Mouse (Mus musculus): Measurements from ENCODE around the gene Dgki. TPM values are rescaled to one million over a fixed set of nuclear protein-coding genes. Genes with fewer than 3 reads are reported as not detected.

Gene Dgki
- polyA plus RNA-seq, 2 experiments, result 0.02 TPM; not detected in 1

DNA sequence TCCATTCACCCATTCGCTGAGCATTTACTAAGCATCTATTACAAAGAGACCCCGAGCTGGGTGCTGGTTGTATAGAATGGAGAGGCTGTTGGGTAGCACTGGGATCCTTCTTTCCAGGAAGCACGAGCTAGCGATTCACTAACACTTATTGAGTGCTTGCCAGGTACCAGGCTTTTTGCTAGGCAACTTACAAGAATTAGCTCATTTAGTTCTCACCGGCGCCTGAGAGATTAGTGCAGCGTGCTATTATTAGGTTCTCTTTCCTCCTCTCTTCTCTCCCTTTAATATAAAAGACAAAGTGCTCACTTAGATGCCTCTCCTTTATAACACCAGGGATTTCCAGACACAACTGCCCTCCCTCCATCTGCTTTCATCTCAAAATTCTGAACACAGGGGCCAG lies 54.2 kb downstream of the Dgki start:
- no peak for DNase-seq (ENCODE audit: low read depth in 3 of 3, low spot score in 3 of 3)
- H3K4me1 ChIP-seq (replicated peaks; ENCODE audit: control insufficient read depth in 2 of 2, insufficient read depth in 2 of 2, low read length in 1 of 2), result no peaks in the 10 kb centered on the region
- H3K4me3 ChIP-seq (ENCODE audit: insufficient read depth in 1 of 2, low read depth in 2 of 2, low read length in 2 of 2), result no peak overlapping the region
- 65% methylated on average over 7 of the region's 7 CpGs for WGBS (ENCODE audit: insufficient replicate concordance)
- no peak for ATAC-seq (ENCODE audit: insufficient read depth)
- TF ChIP-seq CTCF (IDR thresholded peaks at IDR 0.05; ENCODE audit: low read depth), result no peak
- TF ChIP-seq EP300 (IDR thresholded peaks at IDR 0.05; ENCODE audit: low read depth), result no peak
- no peak overlapping the region for H3K9ac ChIP-seq (replicated peaks)
- no peaks in the 10 kb centered on the region for H3K36me3 ChIP-seq (replicated peaks; ENCODE audit: control insufficient read depth, insufficient read depth, low read depth)
- H3K9me3 ChIP-seq (ENCODE audit: control insufficient read depth, low read length), result no peaks in the 10 kb centered on the region
- no peaks in the 10 kb centered on the region for H3K27me3 ChIP-seq (ENCODE audit: control insufficient read depth, insufficient read depth, low read length)
- no peak overlapping the region for H3K27ac ChIP-seq
- H3K4me2 ChIP-seq (ENCODE audit: low read depth), result no peak overlapping the region

DNA sequence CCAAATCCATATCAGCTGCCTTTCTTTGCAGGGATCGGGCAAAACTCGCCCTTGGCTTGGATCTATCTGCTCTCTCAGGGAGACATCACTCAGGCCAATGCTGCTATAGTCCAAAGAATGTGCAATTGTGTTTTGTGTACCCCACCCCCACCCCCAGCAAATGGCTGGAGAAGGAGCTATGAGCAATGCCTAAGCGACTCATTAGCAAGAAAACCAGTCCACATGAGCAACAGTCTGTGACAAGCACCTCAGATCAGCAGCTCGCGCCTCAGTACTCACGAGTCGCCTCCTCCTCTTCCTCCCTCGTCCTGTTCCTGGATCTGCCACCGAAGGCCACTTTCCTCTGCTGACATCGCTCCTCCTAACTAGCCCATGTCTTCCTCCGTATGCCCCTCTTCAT lies 55.9 kb downstream of the Dgki start:
- no peaks in the 10 kb centered on the region for H3K9me3 ChIP-seq (ENCODE audit: control insufficient read depth, low read length)
- DNase-seq (ENCODE audit: low read depth in 3 of 3, low spot score in 3 of 3), result no peak
- TF ChIP-seq CTCF (IDR thresholded peaks at IDR 0.05; ENCODE audit: low read depth) (no peak), EP300 (IDR thresholded peaks at IDR 0.05; ENCODE audit: low read depth) (no peak)
- no peaks in the 10 kb centered on the region for H3K27me3 ChIP-seq (ENCODE audit: control insufficient read depth, insufficient read depth, low read length)
- ATAC-seq (ENCODE audit: insufficient read depth), result no peak
- no peaks in the 10 kb centered on the region for H3K4me1 ChIP-seq (replicated peaks; ENCODE audit: control insufficient read depth in 2 of 2, insufficient read depth in 2 of 2, low read length in 1 of 2)
- no peak overlapping the region for H3K27ac ChIP-seq
- H3K36me3 ChIP-seq (replicated peaks; ENCODE audit: control insufficient read depth, insufficient read depth, low read depth), result no peaks in the 10 kb centered on the region
- WGBS (ENCODE audit: insufficient replicate concordance), result 65% methylated on average over 11 of the region's 11 CpGs
- no peak overlapping the region for H3K9ac ChIP-seq (replicated peaks)
- H3K4me3 ChIP-seq (ENCODE audit: insufficient read depth in 1 of 2, low read depth in 2 of 2, low read length in 2 of 2), result no peak overlapping the region
- H3K4me2 ChIP-seq (ENCODE audit: low read depth), result no peak overlapping the region

DNA sequence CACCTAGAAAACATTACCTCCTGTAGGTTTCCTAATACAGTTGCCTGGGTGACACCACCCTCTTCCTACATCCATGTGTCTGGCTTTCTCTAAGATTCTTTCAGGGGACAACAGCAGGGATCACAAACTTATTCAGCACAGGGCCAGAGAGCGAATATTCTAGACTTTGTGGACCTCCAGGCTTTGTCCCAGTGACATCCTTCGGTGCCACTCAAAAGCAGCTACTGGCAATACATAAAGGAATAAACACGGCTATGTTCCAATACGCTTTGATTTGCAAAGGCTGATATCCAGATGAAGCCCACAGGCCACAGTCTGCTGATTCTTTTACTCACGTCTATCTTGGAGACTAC lies 57.2 kb downstream of the Dgki start:
- ATAC-seq (ENCODE audit: insufficient read depth), result no peak
- WGBS (ENCODE audit: insufficient replicate concordance), result 60% methylated on average over 5 of the region's 5 CpGs
- no peak overlapping the region for H3K9ac ChIP-seq (replicated peaks)

DNA sequence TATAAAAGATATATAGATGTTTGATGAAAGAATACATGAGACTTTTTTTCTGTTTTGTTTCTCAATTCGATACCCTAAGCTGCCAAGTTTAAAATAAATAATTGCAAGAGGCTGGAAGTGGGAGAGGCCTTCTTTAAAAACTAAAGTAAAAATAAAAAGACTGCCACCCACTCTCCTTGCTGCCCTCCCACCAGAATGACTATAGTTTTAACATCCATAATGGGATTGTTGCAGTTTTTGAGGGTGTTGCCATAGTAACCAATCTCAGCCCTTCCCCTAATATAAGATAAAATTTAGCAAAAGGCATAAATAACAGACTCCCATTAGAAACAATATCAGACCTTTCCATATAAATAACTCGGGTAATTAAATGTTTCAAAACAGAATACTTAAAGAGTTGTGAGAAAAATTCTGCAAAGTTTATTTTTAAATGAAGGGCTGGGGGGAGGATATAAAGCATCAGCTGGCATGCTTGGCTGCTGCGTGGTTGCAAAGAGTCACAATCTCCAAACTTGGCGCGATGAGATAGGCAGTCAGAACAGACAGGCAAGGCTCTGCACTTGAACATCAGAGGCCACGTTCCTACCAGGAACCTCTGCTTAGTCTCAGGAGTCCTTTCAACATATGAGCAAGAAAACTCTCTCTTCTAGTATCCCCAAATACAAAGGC lies 57.8 kb downstream of the Dgki start:
- Histone ChIP-seq H3K27ac (no peak overlapping the region), H3K27me3 (ENCODE audit: control insufficient read depth, insufficient read depth, low read length) (no peaks in the 10 kb centered on the region), H3K4me1 (replicated peaks; ENCODE audit: control insufficient read depth in 2 of 2, insufficient read depth in 2 of 2, low read length in 1 of 2) (no peaks in the 10 kb centered on the region), H3K4me2 (ENCODE audit: low read depth) (no peak overlapping the region), H3K9me3 (ENCODE audit: control insufficient read depth, low read length) (no peaks in the 10 kb centered on the region), H3K4me3 (ENCODE audit: insufficient read depth in 1 of 2, low read depth in 2 of 2, low read length in 2 of 2) (no peak overlapping the region), H3K36me3 (replicated peaks; ENCODE audit: control insufficient read depth, insufficient read depth, low read depth) (no peaks in the 10 kb centered on the region), H3K9ac (replicated peaks) (no peak overlapping the region)
- DNase-seq (ENCODE audit: low read depth in 3 of 3, low spot score in 3 of 3) (no peak), ATAC-seq (ENCODE audit: insufficient read depth) (no peak)
- WGBS (ENCODE audit: insufficient replicate concordance), result 58% methylated on average over 6 of the region's 6 CpGs
- TF ChIP-seq CTCF (IDR thresholded peaks at IDR 0.05; ENCODE audit: low read depth) (no peak), EP300 (IDR thresholded peaks at IDR 0.05; ENCODE audit: low read depth) (no peak)

More for the DNA sequence above, 57.2 kb downstream of the Dgki start:
- Histone ChIP-seq H3K9me3 (ENCODE audit: control insufficient read depth, low read length) (no peaks in the 10 kb centered on the region), H3K4me1 (replicated peaks; ENCODE audit: control insufficient read depth in 2 of 2, insufficient read depth in 2 of 2, low read length in 1 of 2) (no peaks in the 10 kb centered on the region), H3K27ac (no peak overlapping the region), H3K36me3 (replicated peaks; ENCODE audit: control insufficient read depth, insufficient read depth, low read depth) (no peaks in the 10 kb centered on the region), H3K27me3 (ENCODE audit: control insufficient read depth, insufficient read depth, low read length) (no peaks in the 10 kb centered on the region), H3K4me3 (ENCODE audit: insufficient read depth in 1 of 2, low read depth in 2 of 2, low read length in 2 of 2) (no peak overlapping the region), H3K4me2 (ENCODE audit: low read depth) (no peak overlapping the region)
- no peak for DNase-seq (ENCODE audit: low read depth in 3 of 3, low spot score in 3 of 3)
- no peak for TF ChIP-seq EP300 (IDR thresholded peaks at IDR 0.05; ENCODE audit: low read depth)
- TF ChIP-seq CTCF (IDR thresholded peaks at IDR 0.05; ENCODE audit: low read depth), result no peak

DNA sequence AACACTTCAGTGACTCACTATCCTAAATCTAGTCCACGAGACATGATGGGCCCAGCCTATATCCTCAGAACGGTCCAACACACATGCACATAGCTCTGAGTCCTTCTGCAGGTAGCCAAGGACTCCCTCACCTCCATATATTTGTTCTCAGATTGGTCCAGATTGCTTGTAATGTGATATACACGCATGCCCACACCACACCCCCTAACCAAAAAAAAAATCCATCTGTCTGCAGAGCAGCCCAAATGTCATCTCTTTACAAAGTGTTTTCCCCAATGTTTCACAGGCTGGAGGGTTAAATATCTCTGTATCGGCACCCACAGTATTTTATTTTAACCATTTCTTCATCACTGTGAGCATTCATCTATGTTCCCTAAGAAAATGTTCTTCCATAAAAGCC lies 58.5 kb downstream of the Dgki start:
- no peak overlapping the region for H3K9ac ChIP-seq (replicated peaks)
- H3K9me3 ChIP-seq (ENCODE audit: control insufficient read depth, low read length), result no peaks in the 10 kb centered on the region
- TF ChIP-seq EP300 (IDR thresholded peaks at IDR 0.05; ENCODE audit: low read depth), result no peak
- no peaks in the 10 kb centered on the region for H3K27me3 ChIP-seq (ENCODE audit: control insufficient read depth, insufficient read depth, low read length)
- no peaks in the 10 kb centered on the region for H3K4me1 ChIP-seq (replicated peaks; ENCODE audit: control insufficient read depth in 2 of 2, insufficient read depth in 2 of 2, low read length in 1 of 2)
- no peak overlapping the region for H3K4me2 ChIP-seq (ENCODE audit: low read depth)
- H3K4me3 ChIP-seq (ENCODE audit: insufficient read depth in 1 of 2, low read depth in 2 of 2, low read length in 2 of 2), result no peak overlapping the region
- ATAC-seq (ENCODE audit: insufficient read depth) (no peak), DNase-seq (ENCODE audit: low read depth in 3 of 3, low spot score in 3 of 3) (no peak)
- H3K36me3 ChIP-seq (replicated peaks; ENCODE audit: control insufficient read depth, insufficient read depth, low read depth), result no peaks in the 10 kb centered on the region
- WGBS (ENCODE audit: insufficient replicate concordance), result 63% methylated on average over 4 of the region's 4 CpGs
- H3K27ac ChIP-seq, result no peak overlapping the region

All from liver, embryonic 14.5 days (tissue).